Mouse (Mus musculus) midbrain, embryonic 12.5 days (tissue): ENCODE measurements at regions not wholly inside any gene's neighbourhood (a gene's known extent, or its start where the extent isn't known, plus 50 kb on each side); places are given as distances from the start of the nearest gene placed in this dataset.

ENCODE experiments used
- ATAC-seq: fragments of 200-750 bp; cut with Nextera tagmentation; 2 replicates; pipeline ENCODE4 v1.8.0; 2017; ENCODE audit warnings: low read depth, moderate TSS enrichment, moderate library complexity; ENCODE audit not compliant: low FRiP score
- H3K27ac ChIP-seq: fragments of 300-500 bp; sonication (generic); replicated peaks from 2 replicates; pipeline ENCODE4 v1.5.1; 2016; ENCODE audit warnings: mild to moderate bottlenecking
- H3K27me3 ChIP-seq: fragments of 300-500 bp; sonication (generic); 2 replicates; pipeline ENCODE4 v1.6.1; 2016; ENCODE audit warnings: mild to moderate bottlenecking
- H3K36me3 ChIP-seq: fragments of 300-500 bp; sonication (generic); 2 replicates; pipeline ENCODE4 v1.6.1; 2016
- H3K4me1 ChIP-seq: fragments of 300-500 bp; sonication (generic); 2 replicates; pipeline ENCODE4 v1.6.1; 2016
- H3K4me2 ChIP-seq: fragments of 300-500 bp; sonication (generic); replicated peaks from 2 replicates; pipeline ENCODE4 v1.6.1; 2016; ENCODE audit warnings: mild to moderate bottlenecking, moderate library complexity
- H3K4me3 ChIP-seq: fragments of 300-500 bp; sonication (generic); 2 replicates; pipeline ENCODE4 v1.5.1; 2016; ENCODE audit warnings: mild to moderate bottlenecking
- H3K9ac ChIP-seq: fragments of 300-500 bp; sonication (generic); replicated peaks from 2 replicates; pipeline ENCODE4 v1.6.1; 2016; ENCODE audit warnings: mild to moderate bottlenecking, moderate library complexity
- H3K9me3 ChIP-seq: fragments of 300-500 bp; sonication (generic); 2 replicates; pipeline ENCODE4 v1.6.1; 2016; ENCODE audit warnings: mild to moderate bottlenecking
- WGBS: fragments of 180-500 bp; shearing (Covaris S2); methylation state at CpG from one replicate; pipeline ENCODE4 v1.1.7; 2016; 5-methylcytosine and 5-hydroxymethylcytosine counted together

GRCm38 (mm10) chr2:61490436-61491109, 87.8 kb upstream of the Tank start:
- 86% methylated on average over 10 of the region's 10 CpGs for WGBS
- H3K27me3 ChIP-seq, result 0 out of 2 replicates have a peak, but pooled peaks cover 10% of the 10 kb centered on the region
- no peak for ATAC-seq
- no peaks in the 10 kb centered on the region for H3K36me3 ChIP-seq
- no peak overlapping the region for H3K4me3 ChIP-seq
- no peak overlapping the region for H3K4me2 ChIP-seq
- H3K4me1 ChIP-seq, result no peaks in the 10 kb centered on the region
- H3K27ac ChIP-seq, result no peak overlapping the region
- no peaks in the 10 kb centered on the region for H3K9me3 ChIP-seq
- H3K9ac ChIP-seq, result no peak overlapping the region

GRCm38 (mm10) chr2:61489762-61490161, 88.6 kb upstream of the Tank start:
- 91% methylated on average over 10 of the region's 10 CpGs for WGBS
- no peaks in the 10 kb centered on the region for H3K4me1 ChIP-seq
- H3K4me3 ChIP-seq, result no peak overlapping the region
- 0 out of 2 replicates have a peak, but pooled peaks cover 10% of the 10 kb centered on the region for H3K27me3 ChIP-seq
- H3K4me2 ChIP-seq, result no peak overlapping the region
- ATAC-seq, result no peak
- no peaks in the 10 kb centered on the region for H3K36me3 ChIP-seq
- no peak overlapping the region for H3K9ac ChIP-seq
- no peaks in the 10 kb centered on the region for H3K9me3 ChIP-seq
- no peak overlapping the region for H3K27ac ChIP-seq

GRCm38 (mm10) chr2:61483820-61484219, 94.6 kb upstream of the Tank start:
- H3K4me1 ChIP-seq, result 0 out of 2 replicates have a peak, but pooled peaks cover 3% of the 10 kb centered on the region
- H3K27me3 ChIP-seq, result 0 out of 2 replicates have a peak, but pooled peaks cover 6% of the 10 kb centered on the region
- 53% methylated on average over 1 of the region's 1 CpGs for WGBS
- no peaks in the 10 kb centered on the region for H3K36me3 ChIP-seq
- no peak for ATAC-seq
- H3K9me3 ChIP-seq, result no peaks in the 10 kb centered on the region
- no peak overlapping the region for H3K4me2 ChIP-seq
- no peak overlapping the region for H3K27ac ChIP-seq
- no peak overlapping the region for H3K9ac ChIP-seq
- no peak overlapping the region for H3K4me3 ChIP-seq

- H3K4me2 ChIP-seq, result no peak overlapping the region
- H3K27me3 ChIP-seq, result no peaks in the 10 kb centered on the region
- H3K9ac ChIP-seq, result no peak overlapping the region
- H3K36me3 ChIP-seq, result no peaks in the 10 kb centered on the region
- H3K4me1 ChIP-seq, result no peaks in the 10 kb centered on the region
- H3K9me3 ChIP-seq, result no peaks in the 10 kb centered on the region
- H3K4me3 ChIP-seq, result no peak overlapping the region
- WGBS, result 95% methylated on average over 4 of the region's 4 CpGs
- ATAC-seq, result no peak
- no peak overlapping the region for H3K27ac ChIP-seq
These were observed 101.7 kb upstream of the Tank start for GRCm38 (mm10) chr2:61476648-61477047.

GRCm38 (mm10) chr2:61474626-61475025, 103.8 kb upstream of the Tank start:
- Histone ChIP-seq H3K9ac (no peak overlapping the region), H3K27me3 (no peaks in the 10 kb centered on the region), H3K9me3 (no peaks in the 10 kb centered on the region), H3K4me1 (no peaks in the 10 kb centered on the region), H3K4me2 (no peak overlapping the region), H3K27ac (no peak overlapping the region), H3K4me3 (no peak overlapping the region), H3K36me3 (no peaks in the 10 kb centered on the region)
- 70% methylated on average over 10 of the region's 10 CpGs for WGBS
- ATAC-seq, result no peak

- WGBS, result 90% methylated on average over 5 of the region's 5 CpGs
- H3K4me2 ChIP-seq, result no peak overlapping the region
- no peaks in the 10 kb centered on the region for H3K9me3 ChIP-seq
- H3K27me3 ChIP-seq, result no peaks in the 10 kb centered on the region
- H3K9ac ChIP-seq, result no peak overlapping the region
- H3K4me3 ChIP-seq, result no peak overlapping the region
- H3K27ac ChIP-seq, result no peak overlapping the region
- no peak for ATAC-seq
- no peaks in the 10 kb centered on the region for H3K36me3 ChIP-seq
- no peaks in the 10 kb centered on the region for H3K4me1 ChIP-seq
These were observed 107.9 kb upstream of the Tank start for GRCm38 (mm10) chr2:61470521-61470920.

- H3K36me3 ChIP-seq, result no peaks in the 10 kb centered on the region
- ATAC-seq, result no peak
- H3K4me3 ChIP-seq, result no peak overlapping the region
- H3K27ac ChIP-seq, result no peak overlapping the region
- H3K27me3 ChIP-seq, result no peaks in the 10 kb centered on the region
- H3K9ac ChIP-seq, result no peak overlapping the region
- H3K9me3 ChIP-seq, result no peaks in the 10 kb centered on the region
- no peak overlapping the region for H3K4me2 ChIP-seq
- no peaks in the 10 kb centered on the region for H3K4me1 ChIP-seq
These were observed 108.3 kb upstream of the Tank start for GRCm38 (mm10) chr2:61470064-61470463.

- no peak for ATAC-seq
- Histone ChIP-seq H3K9me3 (no peaks in the 10 kb centered on the region), H3K4me2 (no peak overlapping the region), H3K4me1 (0 out of 2 replicates have a peak, but pooled peaks cover 6% of the 10 kb centered on the region), H3K9ac (no peak overlapping the region), H3K27ac (no peak overlapping the region), H3K4me3 (no peak overlapping the region), H3K36me3 (no peaks in the 10 kb centered on the region), H3K27me3 (peaks cover 11% of the 10 kb centered on the region)
- 31% methylated on average over 5 of the region's 5 CpGs for WGBS
These were observed 122.5 kb upstream of the Tank start for GRCm38 (mm10) chr2:61455902-61456301.

- H3K9me3 ChIP-seq, result no peaks in the 10 kb centered on the region
- no peak overlapping the region for H3K9ac ChIP-seq
- H3K27me3 ChIP-seq, result peaks cover 11% of the 10 kb centered on the region
- H3K4me3 ChIP-seq, result no peak overlapping the region
- 35% methylated on average over 9 of the region's 9 CpGs for WGBS
- H3K4me1 ChIP-seq, result 0 out of 2 replicates have a peak, but pooled peaks cover 6% of the 10 kb centered on the region
- ATAC-seq, result peak; percentile 39; the same call in 1 of the 2 replicates
- H3K27ac ChIP-seq, result no peak overlapping the region
- H3K36me3 ChIP-seq, result no peaks in the 10 kb centered on the region
- peak overlapping the region; percentile 49; the same call in 1 of the 2 replicates for H3K4me2 ChIP-seq
These were observed 123.7 kb upstream of the Tank start for GRCm38 (mm10) chr2:61454729-61455128.

- WGBS, result 9% methylated on average over 12 of the region's 12 CpGs
- Histone ChIP-seq H3K27me3 (peaks cover 11% of the 10 kb centered on the region), H3K9me3 (no peaks in the 10 kb centered on the region), H3K36me3 (no peaks in the 10 kb centered on the region), H3K4me2 (peak overlapping the region; percentile 49), H3K27ac (no peak overlapping the region), H3K4me3 (peak overlapping the region; percentile 31), H3K4me1 (0 out of 2 replicates have a peak, but pooled peaks cover 6% of the 10 kb centered on the region), H3K9ac (no peak overlapping the region)
- ATAC-seq, result peak; percentile 78
These were observed 124.1 kb upstream of the Tank start for GRCm38 (mm10) chr2:61454311-61454728.

- Histone ChIP-seq H3K27me3 (peaks cover 11% of the 10 kb centered on the region), H3K27ac (no peak overlapping the region), H3K4me3 (peak overlapping the region; percentile 31), H3K4me1 (0 out of 2 replicates have a peak, but pooled peaks cover 6% of the 10 kb centered on the region), H3K9ac (no peak overlapping the region), H3K9me3 (no peaks in the 10 kb centered on the region), H3K4me2 (peak overlapping the region; percentile 49), H3K36me3 (no peaks in the 10 kb centered on the region)
- ATAC-seq, result peak; percentile 50
- whole genome bisulfite sequencing, result 54% methylated on average over 14 of the region's 14 CpGs
These were observed 124.7 kb upstream of the Tank start for GRCm38 (mm10) chr2:61453490-61454281.

GRCm38 (mm10) chr2:61452581-61452980, 125.8 kb upstream of the Tank start:
- no peak for ATAC-seq
- no peak overlapping the region for H3K27ac ChIP-seq
- no peak overlapping the region for H3K9ac ChIP-seq
- H3K4me3 ChIP-seq, result no peak overlapping the region
- peaks cover 11% of the 10 kb centered on the region for H3K27me3 ChIP-seq
- no peak overlapping the region for H3K4me2 ChIP-seq
- 0 out of 2 replicates have a peak, but pooled peaks cover 6% of the 10 kb centered on the region for H3K4me1 ChIP-seq
- H3K36me3 ChIP-seq, result no peaks in the 10 kb centered on the region
- WGBS, result 85% methylated on average over 1 of the region's 1 CpGs
- no peaks in the 10 kb centered on the region for H3K9me3 ChIP-seq
